Mouse (Mus musculus) testis, adult 2 months (tissue): ENCODE results near the gene Hpse2.

Source experiments
- CTCF ChIP-seq: fragments of 200-500 bp; IDR thresholded peaks from 2 replicates; pipeline ENCODE4 v1.5.1; 2012; ENCODE audit warnings: low read depth, mild to moderate bottlenecking, inconsistent platforms, low read length, moderate library complexity; ENCODE audit not compliant: control insufficient read depth, insufficient read depth, insufficient replicate concordance
- POLR2A ChIP-seq: fragments of 200-500 bp; IDR thresholded peaks from 2 replicates; pipeline ENCODE4 v1.6.1; 2012; ENCODE audit warnings: low read depth, mild to moderate bottlenecking, inconsistent platforms, low read length, moderate library complexity; ENCODE audit not compliant: control insufficient read depth

DNA sequence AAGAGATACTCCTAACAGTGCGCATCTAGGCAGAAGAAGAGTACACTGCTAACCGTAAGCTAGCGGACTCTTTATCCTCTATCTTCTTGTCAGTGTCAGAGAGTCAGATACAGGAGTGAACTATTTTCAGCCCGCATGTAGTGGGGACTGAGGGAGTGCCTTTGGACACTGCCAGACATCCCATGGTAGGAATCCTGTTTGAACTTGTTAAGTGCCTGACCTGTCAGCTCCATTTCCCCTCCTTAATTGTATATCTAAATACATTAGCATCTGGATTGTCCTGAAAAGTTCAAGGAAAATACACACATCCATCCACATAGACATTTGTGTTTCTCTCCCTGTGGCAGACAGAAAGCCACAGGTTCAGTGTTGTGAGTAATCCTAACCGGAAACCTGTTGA lies 531.1 kb downstream of the Hpse2 start:
- TF ChIP-seq CTCF, result no peak
- TF ChIP-seq POLR2A, result no peak
